In genomic region chr15:81856030-81856790, GRCm38 (mm10) we compare ENCODE assay signal across 8 mouse cellular contexts. TPM values are rescaled to one million over a fixed set of nuclear protein-coding genes. Genes with fewer than 3 reads are reported as not detected.
A peak's percentile ranks its signal among the peaks of the same experiment; 100 is the strongest.
DNase-seq lines count a peak whose midpoint lies in the region; ATAC-seq lines count a peak whose summit lies in the region.

No protein-coding gene starts in this region.

- H3K27me3 ChIP-seq in forebrain, embryonic 16.5 days (replicated peaks; ENCODE audit: control insufficient read depth, insufficient read depth, low read length) = no peaks in the 10 kb centered on the region
- no peaks in the 10 kb centered on the region for H3K27me3 ChIP-seq in lung, embryonic 16.5 days (ENCODE audit: control insufficient read depth, insufficient read depth, low read depth, low read length)

- ATAC-seq in forebrain, embryonic 16.5 days = peak; percentile 88
- ATAC-seq in lung, embryonic 16.5 days (ENCODE audit: low read depth) = peak; percentile 84

- H3K9ac ChIP-seq in forebrain, embryonic 16.5 days (replicated peaks; ENCODE audit: low read depth, low read length) = peak overlapping the region; percentile 81
- peak overlapping the region; percentile 93 for H3K9ac ChIP-seq in lung, embryonic 16.5 days (ENCODE audit: low read length)

- peak; percentile 96 for DNase-seq in MN1 (ENCODE audit: low spot score)
- DNase-seq in cerebellum, adult 18-20 months = peak; percentile 91 to 96
- peak; percentile 82 to 83 for DNase-seq in heart, postnatal 36 days
- DNase-seq in layer of hippocampus, adult 8-10 months (ENCODE audit: low spot score in 2 of 2) = peak; percentile 84 to 88
- DNase-seq in ovary, postnatal 10 days (ENCODE audit: low spot score) = peak; percentile 46
- peak; percentile 87 for DNase-seq in thymus, postnatal 0 days (ENCODE audit: low spot score)

- no peaks in the 10 kb centered on the region for H3K9me3 ChIP-seq in forebrain, embryonic 16.5 days (ENCODE audit: control insufficient read depth, low read length)
- no peaks in the 10 kb centered on the region for H3K9me3 ChIP-seq in lung, embryonic 16.5 days (ENCODE audit: control insufficient read depth, low read length)

- peaks cover 34% of the 10 kb centered on the region for H3K4me1 ChIP-seq in forebrain, embryonic 16.5 days (replicated peaks; ENCODE audit: control insufficient read depth, insufficient read depth, low read length)
- peaks cover 15% of the 10 kb centered on the region for H3K4me1 ChIP-seq in lung, embryonic 16.5 days (replicated peaks; ENCODE audit: control insufficient read depth, insufficient read depth, low read length)

- H3K27ac ChIP-seq in forebrain, embryonic 16.5 days (ENCODE audit: low read length) = peak overlapping the region; percentile 66
- peak overlapping the region; percentile 99 for H3K27ac ChIP-seq in lung, embryonic 16.5 days (ENCODE audit: low read length)

- H3K4me2 ChIP-seq in forebrain, embryonic 16.5 days (ENCODE audit: low read length) = peak overlapping the region; percentile 83
- H3K4me2 ChIP-seq in lung, embryonic 16.5 days (ENCODE audit: low read depth, low read length) = peak overlapping the region; percentile 94

- H3K36me3 ChIP-seq in forebrain, embryonic 16.5 days (ENCODE audit: control insufficient read depth, insufficient read depth) = peaks cover 7% of the 10 kb centered on the region
- H3K36me3 ChIP-seq in lung, embryonic 16.5 days (ENCODE audit: control insufficient read depth, insufficient read depth, low read length) = peaks cover 13% of the 10 kb centered on the region

- peak overlapping the region; percentile 83 for H3K4me3 ChIP-seq in forebrain, embryonic 16.5 days (replicated peaks; ENCODE audit: low read length)
- peak overlapping the region; percentile 79 for H3K4me3 ChIP-seq in lung, embryonic 16.5 days (ENCODE audit: low read length)

- under 1% methylated on average over 28 of the region's 28 CpGs for WGBS in forebrain, embryonic 16.5 days
- WGBS in lung, embryonic 16.5 days = under 1% methylated on average over 28 of the region's 28 CpGs

- intact Hi-C loops in heart, postnatal 36 days (cut with DNase I) = no loop called here

RNA-seq across cellular contexts. Expression of gene Tob2, which starts 2.4 kb away (rescaled TPM):
- 19.4 and 23.8 TPM in 2 replicates for polyA plus RNA-seq in forebrain, embryonic 16.5 days (2015; fragmentation: Nextera tagmentation; extraction: Ambion mirVana)
- total RNA-seq in heart, postnatal 36 days (2021) = 100 to 1,000 TPM in 1 of 2 experiments, 10 to 100 TPM in 1; 74.9 to 130 TPM
- total RNA-seq in layer of hippocampus, adult 8-10 months (2022) = 10 to 100 TPM; 24.8 to 39.6 (median 30.6) TPM
- 32.3 and 36.0 TPM in 2 replicates for polyA plus RNA-seq in lung, embryonic 16.5 days (2015; fragmentation: Nextera tagmentation; extraction: Ambion mirVana)
- polyA plus RNA-seq in thymus, postnatal 0 days (2015; fragmentation: Nextera tagmentation; extraction: Ambion mirVana) = 28.8 TPM in 2 replicates

RNA-seq across cellular contexts. Expression of gene Phf5a, which starts 15.5 kb away (rescaled TPM):
- polyA plus RNA-seq in forebrain, embryonic 16.5 days (2015; fragmentation: Nextera tagmentation; extraction: Ambion mirVana) = 130 and 132 TPM in 2 replicates
- total RNA-seq in heart, postnatal 36 days (2021) = 10 to 100 TPM; 35.0 to 39.8 TPM
- 10 to 100 TPM; 35.7 to 44.3 (median 36.7) TPM for total RNA-seq in layer of hippocampus, adult 8-10 months (2022)
- 146 and 148 TPM in 2 replicates for polyA plus RNA-seq in lung, embryonic 16.5 days (2015; fragmentation: Nextera tagmentation; extraction: Ambion mirVana)
- polyA plus RNA-seq in thymus, postnatal 0 days (2015; fragmentation: Nextera tagmentation; extraction: Ambion mirVana) = 154 and 161 TPM in 2 replicates

RNA-seq across cellular contexts. Expression of gene Aco2, which starts 15.9 kb away (rescaled TPM):
- 259 and 260 TPM in 2 replicates for polyA plus RNA-seq in forebrain, embryonic 16.5 days (2015; fragmentation: Nextera tagmentation; extraction: Ambion mirVana)
- 1,000 to 10,000 TPM; 2,177 to 2,250 TPM for total RNA-seq in heart, postnatal 36 days (2021)
- 100 to 1,000 TPM; 456 to 502 (median 473) TPM for total RNA-seq in layer of hippocampus, adult 8-10 months (2022)
- polyA plus RNA-seq in lung, embryonic 16.5 days (2015; fragmentation: Nextera tagmentation; extraction: Ambion mirVana) = 171 and 180 TPM in 2 replicates
- polyA plus RNA-seq in thymus, postnatal 0 days (2015; fragmentation: Nextera tagmentation; extraction: Ambion mirVana) = 126 and 136 TPM in 2 replicates

RNA-seq across cellular contexts. Expression of gene Tef, which starts 54.0 kb away (rescaled TPM):
- 32.7 and 33.3 TPM in 2 replicates for polyA plus RNA-seq in forebrain, embryonic 16.5 days (2015; fragmentation: Nextera tagmentation; extraction: Ambion mirVana)
- 100 to 1,000 TPM; 123 to 132 TPM for total RNA-seq in heart, postnatal 36 days (2021)
- total RNA-seq in layer of hippocampus, adult 8-10 months (2022) = 100 to 1,000 TPM; 227 to 350 (median 284) TPM
- 32.4 and 39.8 TPM in 2 replicates for polyA plus RNA-seq in lung, embryonic 16.5 days (2015; fragmentation: Nextera tagmentation; extraction: Ambion mirVana)
- polyA plus RNA-seq in thymus, postnatal 0 days (2015; fragmentation: Nextera tagmentation; extraction: Ambion mirVana) = 12.3 and 14.8 TPM in 2 replicates

Comparison
In these comparisons a context has a peak if more than half of its experiments do, and no peak if none do; other contexts are left out.
1. Peak in every context shown above with its lines: DNase-seq, ATAC-seq, H3K4me3 ChIP-seq and H3K27ac ChIP-seq.
2. DNase-seq: peak in every context shown above with its lines; median percentile 96 in MN1; 94 in cerebellum, adult 18-20 months; 87 in thymus, postnatal 0 days; 86 in layer of hippocampus, adult 8-10 months; 82 in heart, postnatal 36 days; 46 in ovary, postnatal 10 days.